Mouse (Mus musculus): Measurements from ENCODE around the gene Cacna1a. TPM values are rescaled to one million over a fixed set of nuclear protein-coding genes. Genes with fewer than 3 reads are reported as not detected.
A peak's percentile ranks its signal among the peaks of the same experiment; 100 is the strongest.
"Not testable (repeated sequence)": the region's sequence is repeated elsewhere in the genome, so short reads cannot be mapped to it uniquely, and the experiment has no call there.

The Cacna1a gene
- total RNA-seq, 1 experiment from 2014 or later = not detected

GRCm38 (mm10) chr8:84614512-84615223 is 226.4 kb downstream of the Cacna1a start:
- 0 out of 2 replicates have a peak, but pooled peaks have one; percentile 57 for ATAC-seq (replicated peaks; ENCODE audit: insufficient number of reproducible peaks, low FRiP score, low TSS enrichment, poor library complexity, severe bottlenecking)

GRCm38 (mm10) chr8:84615666-84616485 is 227.6 kb downstream of the Cacna1a start:
- no peak for ATAC-seq (replicated peaks; ENCODE audit: insufficient number of reproducible peaks, low FRiP score, low TSS enrichment, poor library complexity, severe bottlenecking)

- no peak for ATAC-seq (replicated peaks; ENCODE audit: insufficient number of reproducible peaks, low FRiP score, low TSS enrichment, poor library complexity, severe bottlenecking)
Observed at GRCm38 (mm10) chr8:84617005-84617404, 228.8 kb downstream of the Cacna1a start.

- ATAC-seq (replicated peaks; ENCODE audit: insufficient number of reproducible peaks, low FRiP score, low TSS enrichment, poor library complexity, severe bottlenecking) = no peak
Observed at GRCm38 (mm10) chr8:84621102-84621625, 232.9 kb downstream of the Cacna1a start.

- ATAC-seq (replicated peaks; ENCODE audit: insufficient number of reproducible peaks, low FRiP score, low TSS enrichment, poor library complexity, severe bottlenecking) = not testable (repeated sequence)
Observed at GRCm38 (mm10) chr8:84623425-84623824, 235.2 kb downstream of the Cacna1a start.

GRCm38 (mm10) chr8:84629586-84629985 is 241.3 kb downstream of the Cacna1a start:
- ATAC-seq (replicated peaks; ENCODE audit: insufficient number of reproducible peaks, low FRiP score, low TSS enrichment, poor library complexity, severe bottlenecking) = no peak

GRCm38 (mm10) chr8:84630145-84630544 is 241.9 kb downstream of the Cacna1a start:
- ATAC-seq (replicated peaks; ENCODE audit: insufficient number of reproducible peaks, low FRiP score, low TSS enrichment, poor library complexity, severe bottlenecking) = no peak

- no peak for ATAC-seq (replicated peaks; ENCODE audit: insufficient number of reproducible peaks, low FRiP score, low TSS enrichment, poor library complexity, severe bottlenecking)
Observed at GRCm38 (mm10) chr8:84631813-84632212, 243.6 kb downstream of the Cacna1a start.

GRCm38 (mm10) chr8:84633841-84634584 is 245.8 kb downstream of the Cacna1a start:
- ATAC-seq (replicated peaks; ENCODE audit: insufficient number of reproducible peaks, low FRiP score, low TSS enrichment, poor library complexity, severe bottlenecking) = no peak

- no peak for ATAC-seq (replicated peaks; ENCODE audit: insufficient number of reproducible peaks, low FRiP score, low TSS enrichment, poor library complexity, severe bottlenecking)
Observed at GRCm38 (mm10) chr8:84634849-84635304, 246.6 kb downstream of the Cacna1a start.

GRCm38 (mm10) chr8:84635397-84636050 is 247.3 kb downstream of the Cacna1a start:
- no peak for ATAC-seq (replicated peaks; ENCODE audit: insufficient number of reproducible peaks, low FRiP score, low TSS enrichment, poor library complexity, severe bottlenecking)

GRCm38 (mm10) chr8:84636051-84636691 is 247.9 kb downstream of the Cacna1a start:
- no peak for ATAC-seq (replicated peaks; ENCODE audit: insufficient number of reproducible peaks, low FRiP score, low TSS enrichment, poor library complexity, severe bottlenecking)

GRCm38 (mm10) chr8:84637946-84638554 is 249.8 kb downstream of the Cacna1a start:
- ATAC-seq (replicated peaks; ENCODE audit: insufficient number of reproducible peaks, low FRiP score, low TSS enrichment, poor library complexity, severe bottlenecking) = no peak

GRCm38 (mm10) chr8:84638555-84639161 is 250.4 kb downstream of the Cacna1a start:
- ATAC-seq (replicated peaks; ENCODE audit: insufficient number of reproducible peaks, low FRiP score, low TSS enrichment, poor library complexity, severe bottlenecking) = no peak

- ATAC-seq (replicated peaks; ENCODE audit: insufficient number of reproducible peaks, low FRiP score, low TSS enrichment, poor library complexity, severe bottlenecking) = peak; percentile 41
Observed at GRCm38 (mm10) chr8:84639162-84640009, 251.1 kb downstream of the Cacna1a start.

- ATAC-seq (replicated peaks; ENCODE audit: insufficient number of reproducible peaks, low FRiP score, low TSS enrichment, poor library complexity, severe bottlenecking) = no peak
Observed at GRCm38 (mm10) chr8:84640010-84640588, 251.9 kb downstream of the Cacna1a start.
